Mouse (Mus musculus) urinary bladder, adult 18-20 months (tissue): ENCODE data around the gene Tnnc2.

ENCODE experiments used
- DNase-seq, 2 experiments: peaks; one replicate each; pipeline ENCODE4 v3.0.0; 2022; ENCODE audit warnings: low spot score in 2 of 2, mixed read lengths in 2 of 2

The Tnnc2 gene

DNA sequence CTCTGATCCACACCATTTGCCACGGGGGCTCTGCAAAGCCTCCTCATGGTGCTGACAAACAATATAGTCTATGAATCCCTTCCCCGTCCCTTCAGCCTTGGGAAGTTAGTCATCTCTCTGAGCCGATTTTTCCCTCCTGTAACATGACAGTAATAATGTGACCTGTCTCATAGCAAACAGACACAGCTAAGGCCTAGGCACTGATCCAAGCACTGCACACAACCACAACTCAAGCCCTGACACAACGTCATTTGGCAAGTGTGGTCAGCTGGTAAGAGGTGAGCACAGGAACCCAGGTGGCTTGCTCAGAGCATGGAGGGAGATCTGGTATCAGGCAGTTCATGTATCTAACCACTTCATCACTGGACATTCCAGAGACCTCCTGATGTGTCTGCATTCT lies 16.1 kb upstream of the Tnnc2 start:
- no peak for DNase-seq

GRCm38 (mm10) chr2:164794293-164794692 lies 14.5 kb upstream of the Tnnc2 start:
- DNase-seq: peak in 1 of 2 experiments; percentile 45

GRCm38 (mm10) chr2:164793772-164794171 lies 14.0 kb upstream of the Tnnc2 start:
- DNase-seq: no peak

- DNase-seq: no peak
Observed at GRCm38 (mm10) chr2:164793236-164793635, 13.5 kb upstream of the Tnnc2 start.

DNA sequence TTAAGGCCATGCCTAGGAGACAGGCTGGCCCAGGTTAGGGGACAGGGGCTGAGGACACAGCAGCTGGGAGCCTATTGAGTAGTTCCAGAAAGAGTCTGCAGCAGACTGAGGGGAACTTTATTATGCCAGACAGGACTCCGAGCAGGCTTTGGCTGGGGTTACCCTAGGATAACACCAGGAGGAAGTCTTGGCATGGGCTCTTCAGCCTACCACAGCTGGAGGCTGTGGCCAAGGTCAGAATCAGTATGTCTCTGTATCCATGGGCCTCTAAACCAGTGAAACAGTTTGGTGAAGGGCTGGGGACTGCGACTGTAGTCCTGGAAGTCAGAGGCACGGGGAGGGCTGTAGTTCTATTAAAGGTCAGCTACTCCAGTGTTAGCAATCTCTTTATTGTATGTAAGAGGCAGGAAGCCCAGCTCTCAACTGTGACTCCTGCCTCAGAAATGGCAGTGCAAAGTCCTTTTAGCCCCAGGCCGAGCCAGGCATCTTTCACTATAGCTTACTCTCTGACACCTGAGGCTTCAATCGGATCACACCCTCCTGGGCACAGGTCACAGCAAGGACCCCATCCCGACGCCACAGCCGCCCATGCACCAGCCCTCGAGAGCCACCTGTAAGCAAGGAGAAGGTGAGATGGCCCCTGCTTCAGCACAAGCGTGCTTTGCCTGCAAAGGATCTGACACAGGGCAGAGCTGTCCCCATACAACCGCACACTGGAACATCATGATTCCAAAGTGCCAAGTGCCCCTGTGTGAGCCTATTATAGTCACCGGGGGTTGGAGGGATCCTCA lies 12.8 kb upstream of the Tnnc2 start:
- no peak for DNase-seq

- no peak for DNase-seq
Observed at GRCm38 (mm10) chr2:164791841-164792261, 12.1 kb upstream of the Tnnc2 start.

DNA sequence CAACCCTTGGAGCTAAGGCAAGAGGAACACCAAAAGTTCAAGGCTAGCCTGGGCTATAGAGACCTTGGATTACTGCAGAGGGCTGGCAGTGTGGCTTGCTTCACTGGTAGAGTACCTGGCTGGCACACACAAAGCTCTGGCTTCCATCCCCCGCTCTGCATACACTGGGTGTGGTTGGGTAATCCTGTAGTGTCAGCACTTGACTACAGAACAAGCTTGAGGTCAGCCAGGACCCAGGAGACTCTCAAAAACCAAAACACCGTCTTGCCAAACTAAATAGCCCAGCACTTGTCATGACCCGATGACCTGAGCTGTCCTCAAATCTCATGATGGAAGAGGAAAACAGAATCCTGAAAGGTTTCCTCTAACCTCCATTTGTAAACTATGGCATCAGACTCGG lies 10.7 kb upstream of the Tnnc2 start:
- no peak for DNase-seq

DNA sequence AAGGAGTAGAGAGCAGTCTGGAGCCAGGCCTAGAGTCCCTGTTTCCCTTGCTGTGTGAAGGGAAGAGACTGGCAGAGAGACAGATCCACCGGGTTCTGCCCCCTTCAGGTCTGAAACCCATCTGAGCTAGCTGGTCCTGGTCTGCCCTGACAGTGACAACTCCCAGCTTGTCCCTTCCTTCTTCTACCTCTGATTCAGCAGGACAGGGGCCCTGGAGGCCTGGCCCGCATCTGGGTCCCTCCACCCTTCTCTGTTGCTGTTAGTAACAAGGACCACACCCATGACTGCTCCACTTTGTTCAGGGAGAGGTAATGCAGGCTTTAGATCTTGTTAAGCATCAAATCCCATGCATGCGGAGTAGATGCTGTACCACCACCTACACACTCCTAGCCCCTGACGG lies 8.6 kb upstream of the Tnnc2 start:
- no peak for DNase-seq

DNA sequence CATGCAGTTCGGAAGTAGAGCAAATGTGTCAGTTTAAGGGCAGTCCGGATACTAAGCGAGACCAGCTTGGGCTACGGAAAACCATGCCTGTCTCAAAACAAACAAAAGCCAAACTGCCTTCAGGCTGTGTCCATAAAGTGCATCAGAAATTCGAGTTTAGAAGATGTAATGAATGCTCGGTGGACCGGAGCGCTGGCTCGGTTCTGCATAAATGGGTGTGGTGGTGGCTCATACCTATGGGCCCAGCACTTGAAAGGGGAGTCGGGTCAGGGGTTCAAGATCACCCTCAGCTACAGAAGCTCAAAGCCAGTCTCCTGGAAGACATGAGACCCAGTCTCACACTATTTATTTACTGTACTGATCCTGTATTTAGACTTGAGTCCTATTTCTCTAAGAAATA lies 8.0 kb upstream of the Tnnc2 start:
- no peak for DNase-seq

DNA sequence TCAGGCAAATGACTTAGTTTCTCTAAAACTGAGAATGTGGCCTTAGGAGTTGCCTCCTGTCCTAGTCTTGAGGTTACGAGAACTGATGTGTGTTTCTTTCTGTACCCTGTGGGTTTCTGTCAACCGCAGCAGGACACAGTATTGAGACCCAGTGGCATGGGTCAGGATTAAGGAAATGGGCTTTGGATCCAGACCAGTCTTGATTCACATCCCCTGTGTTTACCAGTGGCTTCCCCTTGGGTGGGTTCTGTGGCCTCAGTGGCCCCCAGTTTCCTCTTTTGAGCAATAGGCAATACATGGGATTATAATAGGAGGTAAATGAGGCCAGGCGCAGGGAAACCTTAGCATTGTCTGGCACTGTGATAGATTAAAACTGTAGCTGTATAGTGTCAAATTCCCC lies 7.3 kb upstream of the Tnnc2 start:
- DNase-seq: no peak

DNA sequence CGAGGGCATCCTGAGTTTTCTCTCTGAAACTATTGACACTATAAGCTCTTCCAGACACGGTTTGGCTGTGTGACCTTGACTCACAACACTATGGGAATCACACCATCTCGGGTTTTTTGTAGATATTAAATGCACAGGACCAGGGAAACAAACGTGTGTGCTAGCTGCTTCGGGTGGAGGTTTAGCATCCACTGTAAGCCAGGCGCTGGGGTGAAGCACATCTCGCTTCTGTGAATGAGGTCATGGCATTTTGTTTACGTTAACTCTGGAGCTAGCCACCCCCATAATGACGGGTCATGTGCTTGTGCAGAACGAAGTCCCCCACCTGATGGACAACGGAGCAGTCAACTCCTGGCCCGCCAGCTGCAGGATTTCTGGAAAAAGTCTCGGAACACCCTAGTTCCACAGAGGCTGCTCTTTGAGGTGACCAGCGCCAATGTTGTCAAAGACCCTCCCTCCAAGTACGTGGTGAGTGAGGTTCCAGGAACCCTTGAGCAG lies 6.7 kb upstream of the Tnnc2 start:
- no peak for DNase-seq

DNA sequence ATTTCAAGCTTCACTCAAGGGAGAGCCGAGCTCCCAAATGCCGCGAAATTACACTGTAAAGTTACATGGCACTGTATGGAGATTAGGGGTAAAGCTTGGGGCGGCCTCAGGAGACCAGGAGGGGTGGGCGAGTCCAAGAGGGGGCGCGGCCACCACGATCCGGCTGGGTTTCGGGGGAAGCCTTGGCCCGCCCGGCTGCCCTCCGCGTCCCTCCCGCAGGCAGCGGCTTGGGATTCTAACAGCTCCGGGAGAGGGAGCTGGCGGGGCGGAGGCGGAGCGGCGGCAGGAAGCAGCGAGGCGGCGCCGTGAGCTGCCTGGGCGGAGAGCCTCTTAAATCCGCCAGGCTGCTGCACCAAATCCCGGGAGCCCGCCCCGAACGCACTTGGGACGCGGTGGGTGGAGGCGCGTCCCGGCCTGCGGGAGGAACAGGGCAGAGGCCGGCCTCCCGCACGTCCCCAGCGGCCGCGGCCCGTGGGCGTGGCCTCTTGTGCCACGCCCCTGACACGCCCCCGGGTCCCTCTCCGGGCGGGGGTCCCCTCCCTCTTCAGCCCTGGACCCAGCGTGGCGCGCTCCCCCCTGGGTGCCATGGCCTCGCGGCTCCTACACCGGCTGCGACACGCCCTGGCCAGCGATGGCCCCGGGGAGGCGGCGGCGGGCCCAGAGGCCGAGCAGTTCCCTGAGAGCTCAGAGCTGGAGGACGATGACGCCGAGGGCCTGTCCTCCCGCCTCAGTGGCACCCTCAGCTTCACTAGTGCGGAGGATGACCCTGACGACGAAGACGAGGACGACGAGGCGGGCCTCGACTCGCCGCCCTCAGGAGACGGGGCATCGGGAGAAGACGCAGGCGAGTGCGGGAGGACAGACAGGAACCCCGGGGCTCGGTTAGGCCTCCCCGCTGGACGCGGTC lies 6.0 kb upstream of the Tnnc2 start, which contains the start of gene Snx21:
TSS of gene Snx21 (plus strand) at position 343 of the 907 bp plus-strand sequence.
- DNase-seq: peak; percentile 83 to 92

GRCm38 (mm10) chr2:164784869-164785420 lies 5.2 kb upstream of the Tnnc2 start:
- no peak for DNase-seq

DNA sequence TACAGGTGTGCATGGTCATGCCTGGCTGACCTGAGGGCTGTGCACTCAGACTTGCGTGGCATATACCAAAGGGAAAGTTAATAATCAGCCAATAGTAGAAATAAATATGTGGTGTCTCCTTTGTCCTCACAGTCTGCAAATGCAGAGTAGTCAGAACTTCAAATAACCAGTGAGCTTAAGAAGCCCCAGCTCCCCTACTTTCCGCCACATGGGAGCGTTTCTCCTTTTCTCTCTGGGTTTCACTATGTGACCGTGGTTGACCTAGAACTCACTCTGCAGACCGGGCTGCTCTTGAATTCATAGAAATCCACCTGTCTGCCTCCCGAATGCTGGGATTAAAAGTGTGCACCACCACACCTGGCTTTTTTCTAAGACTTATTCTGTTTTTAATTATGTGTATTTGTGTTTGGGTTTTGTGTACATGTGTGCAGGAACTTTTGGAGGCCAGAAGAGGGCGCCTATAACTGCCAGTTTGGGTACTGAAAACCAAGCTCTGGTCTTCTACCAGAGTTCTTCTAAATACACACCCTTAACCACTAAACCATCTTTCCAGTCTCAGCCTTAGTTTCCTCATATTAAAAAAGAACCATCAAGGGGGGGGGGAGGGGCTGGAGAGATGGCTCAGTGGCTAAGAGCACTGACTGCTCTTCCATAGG lies 4.3 kb upstream of the Tnnc2 start:
- DNase-seq: no peak

DNA sequence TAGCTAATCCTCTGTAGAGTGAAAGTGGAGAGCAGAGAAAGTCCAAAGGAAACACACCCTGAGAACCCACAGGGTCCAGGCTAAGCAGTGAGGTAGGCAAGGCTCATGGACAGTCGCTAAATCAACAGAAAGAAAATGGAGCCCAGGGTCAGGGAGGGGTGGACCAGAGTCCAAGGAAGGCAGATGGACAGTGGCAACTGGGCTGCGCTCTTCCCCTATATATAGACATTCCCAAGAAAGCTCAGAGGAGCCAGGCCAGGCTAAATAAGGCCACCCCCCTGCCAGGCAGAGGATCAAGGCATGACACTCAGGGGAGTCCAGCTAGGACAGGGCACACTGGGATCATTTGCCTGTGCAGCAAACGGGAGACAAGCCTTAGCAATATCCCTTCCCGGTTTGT lies 2.1 kb upstream of the Tnnc2 start:
- DNase-seq: no peak

DNA sequence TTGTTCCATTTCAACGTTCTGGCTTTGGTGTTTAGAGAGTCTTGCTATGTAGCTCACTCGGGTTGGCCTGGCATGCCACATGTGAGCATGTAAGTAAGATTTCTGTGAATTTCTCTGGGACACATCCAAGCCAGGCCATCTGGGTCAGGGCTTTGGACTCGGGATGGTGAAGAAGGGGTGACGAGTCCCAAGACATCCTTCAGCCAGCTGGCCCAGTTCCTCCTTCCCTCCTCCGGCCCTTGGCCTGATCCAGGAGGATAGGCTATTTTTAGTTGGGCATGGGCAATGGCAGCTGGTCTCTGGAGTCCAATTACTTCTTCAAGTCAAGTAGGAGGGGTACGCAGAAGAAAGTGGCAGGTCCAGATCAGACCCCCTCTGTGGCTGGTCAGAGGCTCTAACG lies 958 bp downstream of the Tnnc2 start:
- DNase-seq: no peak

DNA sequence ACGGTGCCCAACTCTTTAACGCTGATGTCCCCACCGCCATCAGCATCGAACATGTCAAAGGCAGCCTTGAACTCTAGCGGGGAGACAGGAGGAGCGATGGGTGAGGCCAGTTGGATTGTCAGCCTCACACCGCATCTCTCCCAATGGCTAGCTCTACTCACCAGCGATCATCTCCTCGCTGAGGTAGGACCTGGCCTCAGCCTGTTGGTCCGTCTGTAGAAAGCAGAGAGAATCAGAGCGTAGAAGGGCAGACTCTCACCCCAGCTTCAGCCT lies 1.8 kb downstream of the Tnnc2 start:
- no peak for DNase-seq

- no peak for DNase-seq
Observed at GRCm38 (mm10) chr2:164777246-164778014, 2.3 kb downstream of the Tnnc2 start.

DNA sequence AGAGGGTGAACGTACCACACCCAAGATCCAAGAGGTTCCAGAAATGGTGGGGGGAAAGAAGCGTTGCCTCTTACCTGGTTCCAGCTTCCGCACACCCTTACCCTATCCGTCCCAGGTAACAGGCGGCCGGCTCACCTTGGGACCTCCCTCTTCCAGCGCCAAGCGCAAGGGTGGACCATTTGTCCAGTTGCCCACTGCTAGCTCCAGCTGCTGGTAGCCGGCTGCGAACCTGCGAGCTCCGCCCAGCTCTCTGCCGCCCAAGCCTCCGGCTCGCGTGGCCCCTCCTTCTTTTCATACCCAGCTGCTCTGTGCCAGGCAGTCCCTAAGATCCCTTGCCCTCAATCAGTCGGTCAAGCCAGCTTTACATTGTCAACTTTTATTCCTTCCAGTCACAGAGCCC lies 3.0 kb downstream of the Tnnc2 start:
- DNase-seq: no peak

DNA sequence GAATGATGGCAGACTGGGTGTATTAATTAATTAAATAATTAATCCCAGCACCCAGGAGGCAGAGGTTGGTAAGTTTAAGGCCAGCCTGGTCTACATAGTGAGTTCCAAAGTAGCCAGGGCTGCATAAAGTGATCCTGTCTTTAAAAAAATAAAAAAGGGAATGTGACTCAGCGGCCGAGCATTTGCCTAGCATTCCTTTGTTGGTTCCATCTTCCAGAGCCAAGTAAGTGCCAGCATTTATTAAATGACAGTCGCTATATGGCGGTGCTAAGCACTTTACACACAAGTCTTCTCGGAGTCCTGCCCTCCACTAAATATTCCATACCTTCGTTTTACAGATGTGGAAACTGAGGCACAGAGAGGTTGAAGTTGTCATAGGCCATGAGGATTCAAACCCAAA lies 3.6 kb downstream of the Tnnc2 start:
- DNase-seq: no peak

DNA sequence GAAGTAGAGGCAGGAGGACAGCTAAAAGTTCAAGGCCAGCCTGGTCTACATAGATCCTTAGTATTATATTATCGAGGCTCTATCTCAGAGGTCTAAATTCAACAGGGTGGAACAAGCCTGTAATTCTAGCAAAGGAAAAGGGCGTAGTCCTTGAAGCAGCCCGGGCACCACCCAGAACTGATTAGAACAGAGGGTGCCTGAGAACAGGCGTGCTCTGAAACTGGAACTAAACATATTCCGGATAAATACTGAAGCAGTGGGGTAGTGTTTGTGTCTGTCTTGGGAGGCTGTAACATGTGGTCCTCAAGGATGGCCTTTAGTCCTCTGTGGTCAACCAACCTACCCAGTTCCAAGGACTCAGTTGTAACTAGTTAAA lies 5.8 kb downstream of the Tnnc2 start:
- no peak for DNase-seq
